Mouse (Mus musculus) heart, embryonic 10.5 days (tissue): ENCODE measurements around the gene Rcan1. TPM values are rescaled to one million over a fixed set of nuclear protein-coding genes. Genes with fewer than 3 reads are reported as not detected.

Source experiments
- DNase-seq: peaks from one replicate; pipeline ENCODE4 v3.0.0-alpha.2; 2017; ENCODE audit warnings: low spot score
- H3K27ac ChIP-seq: fragments of 300-500 bp; sonication (generic); 2 replicates; pipeline ENCODE4 v1.5.1; 2016; ENCODE audit warnings: mild to moderate bottlenecking
- H3K27me3 ChIP-seq: fragments of 300-500 bp; sonication (generic); 2 replicates; pipeline ENCODE4 v1.6.1; 2016; ENCODE audit warnings: mild to moderate bottlenecking; ENCODE audit not compliant: poor library complexity, insufficient read depth, severe bottlenecking
- H3K36me3 ChIP-seq: fragments of 300-500 bp; sonication (generic); 2 replicates; pipeline ENCODE4 v1.6.1; 2016; ENCODE audit warnings: mild to moderate bottlenecking, moderate library complexity
- H3K4me1 ChIP-seq: fragments of 300-500 bp; sonication (generic); 2 replicates; pipeline ENCODE4 v1.6.1; 2016; ENCODE audit warnings: mild to moderate bottlenecking
- H3K4me3 ChIP-seq: fragments of 300-500 bp; sonication (generic); 2 replicates; pipeline ENCODE4 v1.5.1; 2016; ENCODE audit warnings: mild to moderate bottlenecking, moderate library complexity
- H3K9me3 ChIP-seq: fragments of 300-500 bp; sonication (generic); 2 replicates; pipeline ENCODE4 v1.6.1; 2016; ENCODE audit warnings: mild to moderate bottlenecking, moderate library complexity
- WGBS: fragments of 180-500 bp; shearing (Covaris S2); methylation state at CpG from one replicate; pipeline ENCODE4 v1.1.7; 2016; 5-methylcytosine and 5-hydroxymethylcytosine counted together
- polyA plus RNA-seq: library from polyadenylated mRNA; unstranded; fragments of >200 nt; fragmentation: Nextera tagmentation; extraction: Ambion mirVana; gene quantifications from 2 replicates; pipeline ENCODE4 v1.2.1, GENCODE M21; 2016

The Rcan1 gene
- polyA plus RNA-seq, 1 experiment from 2014 or later = 78.8 TPM

DNA sequence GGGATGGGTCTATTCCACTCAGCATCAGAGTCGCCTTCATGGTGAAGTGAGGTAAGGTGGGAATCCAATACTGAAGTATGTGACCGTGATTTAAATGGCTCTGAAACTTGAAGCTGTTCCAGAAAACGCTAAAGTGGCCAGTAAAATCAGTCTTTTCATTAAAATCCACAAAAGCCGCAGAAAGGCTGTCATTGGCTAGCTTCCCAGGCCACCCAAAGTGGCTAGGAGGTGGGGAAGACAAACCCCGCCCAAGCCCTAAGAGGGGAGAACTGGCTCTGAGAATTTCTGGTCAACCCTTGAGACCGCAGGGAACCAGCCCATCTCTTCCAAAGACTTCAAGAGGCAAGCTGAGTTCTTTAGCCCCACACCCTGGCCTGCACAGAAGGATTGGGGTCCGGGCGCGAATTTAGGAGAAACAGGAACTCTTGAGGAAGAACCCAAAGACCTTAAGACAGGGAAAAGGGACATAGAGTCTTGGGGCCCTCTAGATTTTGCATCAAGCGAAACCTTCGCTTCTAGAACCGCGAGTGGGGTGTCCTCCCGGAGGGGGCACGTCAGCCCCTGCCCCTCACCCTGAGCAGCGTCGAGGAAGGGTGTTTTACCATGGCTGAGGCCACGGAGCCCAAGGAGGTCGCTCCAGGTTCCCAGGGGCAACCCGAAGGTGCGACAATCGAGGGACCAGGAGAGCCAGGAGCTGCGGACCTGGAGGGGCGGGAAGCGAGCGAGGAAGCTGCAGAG, 27.4 kb upstream of the Rcan1 start:
- peaks cover 31% of the 10 kb centered on the region for H3K4me1 ChIP-seq
- H3K27me3 ChIP-seq = peaks cover 48% of the 10 kb centered on the region
- DNase-seq = no peak
- H3K27ac ChIP-seq = peak overlapping the region; percentile 68; the same call in 1 of the 2 replicates
- H3K9me3 ChIP-seq = no peaks in the 10 kb centered on the region
- peak overlapping the region; percentile 69 for H3K4me3 ChIP-seq
- WGBS = 10% methylated on average over 26 of the region's 26 CpGs
- no peaks in the 10 kb centered on the region for H3K36me3 ChIP-seq

DNA sequence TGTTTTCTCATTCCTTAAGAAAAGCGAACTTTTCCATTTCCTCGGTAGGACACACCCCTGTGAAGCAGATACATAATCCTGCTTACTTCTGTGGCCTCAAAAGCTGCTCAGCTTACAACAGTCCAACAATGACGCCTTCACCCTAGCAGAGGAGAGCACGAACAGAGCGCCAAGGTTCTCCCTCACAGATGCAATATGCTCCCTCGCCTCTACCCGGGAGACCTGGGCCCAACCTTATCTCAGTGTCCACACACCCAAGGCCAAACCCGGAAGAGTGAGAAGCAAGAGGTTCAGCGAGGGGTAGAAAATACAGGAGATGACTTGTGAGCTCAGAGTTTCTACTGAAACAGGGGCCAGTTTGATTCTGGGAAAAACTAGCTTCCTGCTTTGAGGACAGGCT, 18.7 kb upstream of the Rcan1 start:
- H3K4me1 ChIP-seq = peaks cover 35% of the 10 kb centered on the region
- no peaks in the 10 kb centered on the region for H3K9me3 ChIP-seq
- no peaks in the 10 kb centered on the region for H3K36me3 ChIP-seq
- WGBS = 57% methylated on average over 9 of the region's 9 CpGs
- peak overlapping the region; percentile 36; the same call in 1 of the 2 replicates for H3K27ac ChIP-seq
- DNase-seq = peak; percentile 92
- no peak overlapping the region for H3K4me3 ChIP-seq
- H3K27me3 ChIP-seq = no peaks in the 10 kb centered on the region

DNA sequence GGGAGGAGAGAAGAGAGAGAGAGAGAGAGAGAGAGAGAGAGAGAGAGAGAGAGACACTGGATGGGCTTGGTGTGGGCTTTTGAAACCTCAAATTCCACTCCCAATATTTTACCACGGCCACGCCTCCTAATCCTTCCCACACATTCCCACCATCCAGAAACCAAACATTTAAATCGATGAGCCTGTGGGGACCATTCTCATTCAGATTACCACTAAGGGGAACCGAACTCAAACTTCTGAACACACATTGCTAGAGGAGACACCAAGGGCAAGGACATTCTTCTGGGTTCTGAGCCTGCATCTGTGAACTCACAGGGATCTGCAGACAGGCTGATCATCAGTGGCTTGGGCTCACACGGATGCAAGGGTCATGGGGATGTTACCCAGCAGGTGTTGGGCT, 17.8 kb upstream of the Rcan1 start:
- no peak for DNase-seq
- H3K4me3 ChIP-seq = no peak overlapping the region
- H3K4me1 ChIP-seq = peaks cover 26% of the 10 kb centered on the region
- no peaks in the 10 kb centered on the region for H3K36me3 ChIP-seq
- 83% methylated on average over 5 of the region's 5 CpGs for WGBS
- no peaks in the 10 kb centered on the region for H3K9me3 ChIP-seq
- no peaks in the 10 kb centered on the region for H3K27me3 ChIP-seq
- no peak overlapping the region; the same call in 1 of the 2 replicates for H3K27ac ChIP-seq

DNA sequence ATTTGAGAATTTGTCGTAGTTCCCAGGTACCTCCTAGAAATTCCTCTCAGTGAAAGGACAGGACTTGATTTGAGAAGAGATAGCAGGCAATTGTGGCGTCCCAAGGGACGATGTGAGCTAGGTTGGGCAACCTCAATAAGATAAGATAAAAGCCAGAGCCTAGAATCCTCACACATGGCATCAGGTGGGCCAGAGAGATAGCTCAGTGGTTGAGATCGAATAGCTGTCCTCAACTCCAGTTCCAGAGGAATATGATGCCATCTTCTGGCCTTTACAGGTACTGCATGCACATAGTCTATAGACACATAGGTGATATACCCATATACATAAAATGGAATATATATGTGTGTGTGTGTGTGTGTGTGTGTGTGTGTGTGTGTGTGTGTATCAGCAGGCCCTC, 16.8 kb upstream of the Rcan1 start:
- 45% methylated on average over 4 of the region's 4 CpGs for WGBS
- H3K27ac ChIP-seq = no peak overlapping the region
- H3K9me3 ChIP-seq = no peaks in the 10 kb centered on the region
- H3K4me3 ChIP-seq = no peak overlapping the region
- no peaks in the 10 kb centered on the region for H3K36me3 ChIP-seq
- H3K4me1 ChIP-seq = peaks cover 19% of the 10 kb centered on the region
- no peak for DNase-seq
- H3K27me3 ChIP-seq = no peaks in the 10 kb centered on the region

DNA sequence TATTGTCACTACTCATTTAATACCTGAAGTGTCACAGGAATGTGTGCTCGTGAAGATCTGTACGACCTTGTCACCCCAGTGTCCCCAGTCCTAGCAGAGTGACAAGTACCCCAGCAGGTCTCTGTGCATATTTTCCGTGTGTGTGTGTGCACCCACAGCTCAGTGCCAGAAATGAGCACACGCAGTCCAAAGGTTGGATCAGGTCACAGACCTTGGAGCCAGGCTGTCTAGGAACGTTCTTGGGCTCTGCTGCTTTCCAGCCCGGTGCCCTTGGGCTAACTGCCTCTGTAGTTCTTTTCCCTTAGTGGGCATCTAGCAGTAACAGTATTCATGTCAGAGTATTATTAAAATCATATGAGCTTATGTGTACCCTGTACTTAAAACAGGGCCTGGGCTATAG, 16.4 kb upstream of the Rcan1 start:
- WGBS = 74% methylated on average over 6 of the region's 6 CpGs
- Histone ChIP-seq H3K4me3 (no peak overlapping the region), H3K27ac (no peak overlapping the region), H3K9me3 (no peaks in the 10 kb centered on the region), H3K4me1 (peaks cover 15% of the 10 kb centered on the region), H3K36me3 (no peaks in the 10 kb centered on the region), H3K27me3 (no peaks in the 10 kb centered on the region)
- DNase-seq = no peak

- peaks cover 5% of the 10 kb centered on the region; the same call in 1 of the 2 replicates for H3K27me3 ChIP-seq
- no peaks in the 10 kb centered on the region for H3K9me3 ChIP-seq
- no peak for DNase-seq
- H3K4me3 ChIP-seq = no peak within 1 kb of the TSS
- H3K27ac ChIP-seq = no peak within 1 kb of the TSS
- H3K36me3 ChIP-seq = no peaks in the 10 kb centered on the region
- WGBS = 85% methylated on average over 5 of the region's 5 CpGs
- H3K4me1 ChIP-seq = peaks cover 6% of the 10 kb centered on the region
Measured at GRCm38 (mm10) chr16:92485436-92485835, 14.8 kb upstream of the Rcan1 start, which contains the start of gene Clic6. TSS of gene Clic6 (plus strand) at chr16:92485736.

DNA sequence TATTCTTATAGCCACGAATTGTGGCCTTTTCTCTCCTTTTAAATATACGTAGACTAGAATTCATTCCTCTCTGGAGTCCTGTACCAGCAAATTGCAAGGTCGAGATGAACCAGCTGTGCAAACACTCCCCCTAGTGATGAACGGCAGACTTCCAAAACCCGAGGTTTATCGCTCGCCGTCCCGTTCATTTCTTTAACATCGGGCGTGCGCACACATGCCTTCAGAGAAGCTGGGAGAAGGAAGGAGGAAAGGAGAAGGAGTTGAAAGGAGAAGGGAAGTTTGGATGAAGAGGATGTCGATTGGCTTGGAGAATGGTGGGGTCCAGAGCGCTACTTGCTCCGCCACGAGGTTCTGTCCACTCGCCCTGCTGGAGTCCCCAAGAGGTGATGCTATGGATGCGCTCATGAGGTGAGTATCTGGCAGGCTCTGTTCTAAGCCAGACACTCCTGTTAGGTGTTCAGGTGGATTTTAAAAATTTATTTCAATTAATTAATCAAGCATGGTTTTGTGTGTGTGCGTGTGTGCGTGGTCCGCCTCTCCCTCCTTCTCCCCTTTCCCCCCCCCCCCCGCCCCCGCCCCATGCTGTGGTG, 8.0 kb upstream of the Rcan1 start:
- WGBS = 14% methylated on average over 23 of the region's 23 CpGs
- Histone ChIP-seq H3K27me3 (peaks cover 33% of the 10 kb centered on the region), H3K4me1 (peaks cover 6% of the 10 kb centered on the region; the same call in 1 of the 2 replicates), H3K4me3 (peak overlapping the region; percentile 48), H3K9me3 (no peaks in the 10 kb centered on the region), H3K36me3 (no peaks in the 10 kb centered on the region), H3K27ac (peak overlapping the region; percentile 36; the same call in 1 of the 2 replicates)
- no peak for DNase-seq

DNA sequence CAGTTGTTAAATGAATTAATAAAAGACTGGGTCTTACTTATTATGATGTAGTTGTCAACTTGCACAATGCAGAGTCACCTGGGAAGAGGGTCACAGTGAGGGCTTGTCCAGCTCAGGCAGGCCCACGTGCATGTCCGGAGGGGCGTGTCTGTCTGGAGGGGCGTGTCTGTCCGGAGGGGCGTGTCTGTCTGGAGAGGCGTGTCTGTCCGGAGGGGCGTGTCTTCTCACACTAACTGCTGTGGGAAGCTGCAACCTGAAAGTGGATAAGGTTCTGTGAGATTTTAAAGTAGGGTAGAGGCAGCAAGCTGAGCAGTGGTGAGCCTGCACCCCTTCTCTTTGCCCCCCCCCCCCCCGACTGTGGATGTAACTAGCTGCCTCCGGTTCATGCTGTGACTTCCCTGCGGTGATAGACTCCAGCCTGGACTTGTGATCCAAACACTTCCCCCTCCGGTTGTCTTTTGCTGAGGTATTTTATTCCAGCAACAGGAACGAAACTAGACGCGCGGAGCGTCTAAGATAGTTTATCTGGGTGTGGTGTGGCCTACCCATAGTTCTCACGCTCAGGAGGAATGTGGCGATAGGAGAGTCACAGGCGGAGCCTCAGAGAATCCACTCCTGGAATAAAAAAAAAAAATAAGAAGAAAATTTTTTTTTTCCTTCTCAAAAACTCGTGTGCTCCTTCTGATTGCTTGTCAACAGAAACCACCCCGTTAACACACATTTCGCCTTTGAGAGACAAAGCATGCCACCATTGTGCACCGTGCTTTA, 4.6 kb upstream of the Rcan1 start:
- peak overlapping the region; percentile 62 for H3K27ac ChIP-seq
- H3K4me3 ChIP-seq = peak overlapping the region; percentile 35
- peak; percentile 93 for DNase-seq
- no peaks in the 10 kb centered on the region for H3K9me3 ChIP-seq
- peaks cover 26% of the 10 kb centered on the region for H3K27me3 ChIP-seq
- 37% methylated on average over 25 of the region's 25 CpGs for whole genome bisulfite sequencing
- H3K4me1 ChIP-seq = peaks cover 15% of the 10 kb centered on the region; the same call in 1 of the 2 replicates
- no peaks in the 10 kb centered on the region for H3K36me3 ChIP-seq

- H3K9me3 ChIP-seq = no peaks in the 10 kb centered on the region
- H3K27ac ChIP-seq = 0 out of 2 replicates have a peak overlapping the region, but pooled peaks have one; percentile 4
- DNase-seq = no peak
- H3K27me3 ChIP-seq = 0 out of 2 replicates have a peak, but pooled peaks cover 9% of the 10 kb centered on the region
- H3K4me1 ChIP-seq = peaks cover 18% of the 10 kb centered on the region; the same call in 1 of the 2 replicates
- 61% methylated on average over 3 of the region's 3 CpGs for WGBS
- H3K4me3 ChIP-seq = no peak overlapping the region
- H3K36me3 ChIP-seq = no peaks in the 10 kb centered on the region
Measured at GRCm38 (mm10) chr16:92472898-92473297, 2.2 kb upstream of the Rcan1 start.

DNA sequence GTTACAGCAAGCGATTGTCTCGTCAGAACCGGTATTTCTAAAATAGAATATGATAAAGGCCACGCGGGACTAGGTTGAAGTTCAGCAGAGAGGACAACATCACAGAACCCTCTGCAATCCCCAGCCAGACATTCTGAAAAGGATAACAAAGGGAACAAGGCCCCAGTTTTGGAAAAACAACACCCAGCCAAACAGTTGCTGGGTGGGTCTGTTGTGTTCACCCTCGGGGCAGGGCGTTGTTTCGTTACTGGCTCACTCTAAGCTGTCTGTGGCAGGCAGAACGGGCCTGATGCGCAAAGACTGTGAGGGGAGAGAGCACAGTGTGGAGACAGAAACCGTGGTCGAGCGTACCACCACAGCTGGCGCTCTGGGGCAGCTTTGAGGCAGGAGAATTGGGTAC, 2.2 kb downstream of the Rcan1 start:
- H3K4me1 ChIP-seq = peaks cover 34% of the 10 kb centered on the region
- no peaks in the 10 kb centered on the region for H3K36me3 ChIP-seq
- WGBS = 68% methylated on average over 14 of the region's 14 CpGs
- H3K4me3 ChIP-seq = no peak overlapping the region
- no peak overlapping the region for H3K27ac ChIP-seq
- no peaks in the 10 kb centered on the region for H3K27me3 ChIP-seq
- no peaks in the 10 kb centered on the region for H3K9me3 ChIP-seq
- DNase-seq = no peak

GRCm38 (mm10) chr16:92467041-92467440, 3.6 kb downstream of the Rcan1 start:
- 75% methylated on average over 5 of the region's 5 CpGs for WGBS
- no peak for DNase-seq

DNA sequence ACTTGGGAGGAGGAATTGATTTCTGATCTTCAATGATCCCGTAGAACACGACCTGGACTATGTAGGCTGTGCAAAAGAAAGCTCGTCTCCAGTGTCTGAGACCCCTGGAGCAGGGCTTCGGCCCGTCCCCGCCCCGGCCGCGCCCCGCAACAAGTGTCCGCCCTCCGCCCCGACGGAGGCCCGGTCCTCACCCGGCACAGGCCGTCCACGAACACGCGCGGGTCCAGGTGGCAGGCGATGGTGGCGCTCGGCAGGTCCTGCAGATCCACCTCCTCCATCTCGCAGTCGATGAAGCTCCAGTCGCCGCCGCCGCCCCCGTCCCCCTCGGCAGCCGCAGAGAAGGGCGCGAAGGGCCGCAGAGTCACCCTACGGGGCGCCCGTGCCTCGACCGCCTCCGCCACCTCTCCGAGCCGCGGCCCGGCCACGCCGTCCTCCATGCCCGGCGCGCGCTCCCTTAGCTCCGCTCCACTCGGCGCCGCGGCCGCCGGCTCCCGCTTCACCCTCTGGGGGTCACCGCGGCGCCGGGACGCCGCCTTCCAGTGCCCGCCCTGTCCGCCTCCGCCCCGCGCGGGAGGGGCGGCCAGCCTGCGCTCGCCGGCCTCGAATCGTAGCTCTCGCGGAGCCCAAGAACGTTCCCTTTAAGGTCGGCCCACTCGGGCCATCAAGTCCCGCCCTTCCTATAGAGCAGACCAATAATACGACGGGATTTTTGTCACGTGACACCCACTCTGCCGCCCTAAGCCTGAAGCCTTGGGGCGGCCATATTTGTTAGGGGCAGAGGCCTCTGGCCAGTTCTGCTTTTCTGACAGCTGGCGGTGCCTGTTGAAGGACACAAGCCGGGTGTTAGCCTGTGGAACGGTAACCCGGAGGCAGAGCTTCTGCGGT, 4.8 kb downstream of the Rcan1 start:
- H3K9me3 ChIP-seq = no peaks in the 10 kb centered on the region
- H3K4me1 ChIP-seq = peaks cover 37% of the 10 kb centered on the region
- H3K27me3 ChIP-seq = no peaks in the 10 kb centered on the region
- H3K27ac ChIP-seq = peak overlapping the region; percentile 93
- H3K36me3 ChIP-seq = no peaks in the 10 kb centered on the region
- DNase-seq = peak; percentile 99
- peak overlapping the region; percentile 98 for H3K4me3 ChIP-seq
- under 1% methylated on average over 89 of the region's 94 CpGs for WGBS

More at GRCm38 (mm10) chr16:92467041-92467440, 3.6 kb downstream of the Rcan1 start:
- Histone ChIP-seq H3K4me3 (no peak overlapping the region), H3K27ac (no peak overlapping the region), H3K9me3 (no peaks in the 10 kb centered on the region), H3K27me3 (no peaks in the 10 kb centered on the region), H3K36me3 (no peaks in the 10 kb centered on the region), H3K4me1 (peaks cover 31% of the 10 kb centered on the region)
